Mouse (Mus musculus) megakaryocyte, embryonic 14.5 days (primary cell): ENCODE measurements at regions not wholly inside any gene's neighbourhood (a gene's known extent, or its start where the extent isn't known, plus 50 kb on each side); places are given as distances from the start of the nearest gene placed in this dataset.

Experiments
- H3K27me3 ChIP-seq: replicated peaks from 2 replicates; pipeline ENCODE3; 2012; ENCODE audit warnings: inconsistent platforms
- H3K36me3 ChIP-seq: replicated peaks from 2 replicates; pipeline ENCODE3; 2012; ENCODE audit warnings: low read length, inconsistent platforms, mixed read lengths
- H3K4me1 ChIP-seq: 2 replicates; pipeline ENCODE4 v1.6.1; 2012; ENCODE audit warnings: inconsistent platforms
- H3K4me3 ChIP-seq: replicated peaks from 2 replicates; pipeline ENCODE3; 2012; ENCODE audit warnings: moderate library complexity, mild to moderate bottlenecking, inconsistent platforms
- H3K9me3 ChIP-seq: 2 replicates; pipeline ENCODE4 v1.6.1; 2012; ENCODE audit warnings: inconsistent platforms
- FLI1 ChIP-seq: IDR thresholded peaks from 2 replicates; pipeline ENCODE4 v1.6.1; 2012; ENCODE audit warnings: low read length, inconsistent platforms, mixed read lengths
- GATA1 ChIP-seq: IDR thresholded peaks from 3 replicates; pipeline ENCODE4 v1.6.1; 2012; ENCODE audit warnings: mixed read lengths, low read length, inconsistent platforms, borderline replicate concordance

DNA sequence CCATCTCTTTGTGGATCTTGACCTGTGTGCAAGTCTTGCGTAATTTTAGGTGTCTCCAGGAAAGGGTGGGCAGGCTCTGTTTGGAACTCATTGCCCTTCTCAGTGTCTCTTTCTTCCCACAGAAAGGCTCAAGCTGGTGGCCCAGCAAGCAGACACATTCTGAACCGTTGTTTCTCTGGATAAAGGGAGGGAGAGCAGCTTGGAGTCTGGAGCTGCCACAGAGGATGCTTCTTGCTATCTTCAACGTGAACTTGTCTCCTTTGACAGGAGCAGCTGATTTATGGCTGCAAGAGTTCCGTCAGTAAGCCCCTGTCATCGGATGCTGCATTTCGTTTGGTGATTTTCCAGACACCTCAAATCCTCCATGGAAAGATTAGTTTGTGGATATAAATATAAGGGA lies 254.2 kb upstream of the Gm12728 start:
- Histone ChIP-seq H3K27me3 (no peaks in the 10 kb centered on the region), H3K4me1 (no peaks in the 10 kb centered on the region), H3K36me3 (no peaks in the 10 kb centered on the region), H3K9me3 (peaks cover 13% of the 10 kb centered on the region), H3K4me3 (no peak overlapping the region)
- TF ChIP-seq GATA1 (no peak), FLI1 (no peak)

DNA sequence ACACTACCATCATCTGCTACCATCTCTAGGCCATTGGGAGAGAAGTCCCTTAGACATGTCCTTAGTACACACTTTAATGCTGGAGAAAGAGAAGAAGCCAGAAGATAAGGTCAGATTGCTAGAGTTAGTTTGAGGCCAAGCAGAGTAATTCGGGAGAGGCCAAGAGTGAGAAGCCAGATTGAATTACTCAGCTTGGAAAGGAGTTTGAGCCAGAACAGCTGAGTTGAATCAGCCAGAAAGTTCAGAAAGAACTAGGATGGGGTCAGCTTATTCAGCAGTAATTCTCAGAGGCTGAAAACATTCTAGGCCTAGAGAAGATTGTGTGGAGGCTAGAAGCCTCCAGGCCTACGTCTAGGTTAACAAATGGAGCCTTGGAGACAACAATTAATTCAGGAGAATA lies 244.2 kb upstream of the Gm12728 start:
- no peaks in the 10 kb centered on the region for H3K27me3 ChIP-seq
- TF ChIP-seq GATA1: no peak
- TF ChIP-seq FLI1: no peak

DNA sequence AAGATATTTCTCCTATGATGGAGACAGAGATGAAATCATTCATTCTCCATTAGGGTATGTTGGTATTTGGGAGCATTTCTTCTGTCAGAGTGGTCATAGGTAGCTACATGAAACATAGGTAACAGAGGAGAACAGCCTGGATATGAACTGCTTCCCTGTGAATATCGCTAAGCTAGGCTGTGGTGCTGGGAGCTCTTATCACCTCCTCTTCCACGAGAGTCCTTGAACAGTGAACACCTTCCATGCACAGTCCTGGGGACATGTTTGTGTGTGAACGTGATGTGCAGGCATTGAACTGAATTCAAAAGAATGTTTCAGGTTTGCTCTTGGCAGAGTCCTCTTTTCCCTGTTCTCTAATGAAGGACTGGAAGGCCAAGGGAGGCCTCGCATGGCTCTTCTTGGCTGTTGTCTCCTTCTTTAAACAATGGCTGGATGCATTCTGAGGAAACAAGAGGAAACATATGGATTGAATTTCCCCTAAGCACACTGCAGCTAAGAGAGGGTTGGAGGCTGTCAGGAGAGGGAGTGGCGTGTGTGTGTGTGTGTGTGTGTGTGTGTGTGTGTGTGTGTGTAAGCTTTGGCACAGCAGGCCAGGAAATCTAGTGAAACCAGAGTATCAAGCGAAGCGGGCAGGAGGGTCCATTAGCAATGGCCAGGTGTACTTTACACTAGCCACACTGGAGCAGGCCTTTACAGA lies 239.8 kb upstream of the Gm12728 start:
- no peak overlapping the region for H3K4me3 ChIP-seq
- peaks cover 5% of the 10 kb centered on the region; the same call in 1 of the 2 replicates for H3K4me1 ChIP-seq
- H3K9me3 ChIP-seq: no peaks in the 10 kb centered on the region
- H3K27me3 ChIP-seq: no peaks in the 10 kb centered on the region
- H3K36me3 ChIP-seq: no peaks in the 10 kb centered on the region
- TF ChIP-seq FLI1: no peak
- TF ChIP-seq GATA1: no peak

More for the DNA sequence above, 244.2 kb upstream of the Gm12728 start:
- Histone ChIP-seq H3K4me3 (no peak overlapping the region), H3K9me3 (no peaks in the 10 kb centered on the region), H3K36me3 (no peaks in the 10 kb centered on the region), H3K4me1 (peaks cover 4% of the 10 kb centered on the region; the same call in 1 of the 2 replicates)

DNA sequence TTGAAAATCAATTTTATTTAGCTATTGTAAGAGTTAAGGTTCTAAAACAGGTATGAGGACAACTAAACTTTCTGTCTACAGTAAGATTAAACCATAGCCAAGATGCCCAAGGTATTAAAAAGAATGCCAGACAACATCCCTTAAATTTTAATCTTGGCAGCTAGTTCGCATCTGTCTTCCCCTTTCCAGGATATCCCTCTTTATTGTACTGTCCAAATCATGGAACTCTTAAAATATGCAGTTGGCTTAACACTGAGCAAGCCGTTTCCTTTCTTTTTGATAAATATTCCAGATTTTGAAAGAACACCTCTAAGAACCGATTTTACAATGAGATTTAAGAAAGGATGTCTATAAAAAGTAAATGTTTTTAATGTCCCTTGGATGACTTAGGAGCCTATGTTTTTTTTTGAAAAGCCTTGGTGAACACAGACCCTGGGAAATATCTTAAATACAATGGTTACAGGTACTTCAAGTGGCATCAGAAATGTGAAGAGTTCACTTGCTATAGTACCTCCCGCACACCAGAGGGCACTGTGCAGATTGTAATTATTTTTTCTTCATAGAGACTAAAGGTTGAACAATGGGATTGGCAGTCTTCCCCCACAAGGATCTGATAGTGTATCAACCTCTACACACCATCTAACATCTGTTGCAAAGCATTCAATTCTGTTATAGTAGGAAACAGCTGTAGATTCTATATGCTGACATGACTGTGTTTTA lies 237.5 kb upstream of the Gm12728 start:
- TF ChIP-seq FLI1 (no peak), GATA1 (no peak)
- Histone ChIP-seq H3K4me1 (peaks cover 11% of the 10 kb centered on the region), H3K9me3 (no peaks in the 10 kb centered on the region), H3K27me3 (no peaks in the 10 kb centered on the region), H3K36me3 (no peaks in the 10 kb centered on the region), H3K4me3 (no peak overlapping the region)

DNA sequence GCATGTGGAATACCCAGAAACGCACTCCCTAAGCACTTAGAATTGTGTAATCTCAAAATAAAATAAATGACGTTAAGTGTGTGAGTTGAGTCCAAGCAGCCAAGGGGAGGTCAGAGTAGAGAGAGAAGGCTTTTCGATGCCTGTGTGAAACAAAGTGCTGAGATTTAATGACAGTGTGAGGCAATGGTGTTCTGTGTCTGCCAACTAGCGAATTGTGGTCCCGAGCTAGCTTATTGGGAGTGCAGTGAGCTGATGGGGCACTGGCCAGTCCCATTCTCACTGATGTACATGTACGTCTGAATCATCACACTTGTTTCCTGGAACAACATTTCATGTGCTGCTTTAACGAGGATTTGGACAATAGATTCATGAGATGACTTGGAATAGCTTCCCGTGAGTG lies 234.7 kb upstream of the Gm12728 start:
- peaks cover 29% of the 10 kb centered on the region for H3K4me1 ChIP-seq
- H3K27me3 ChIP-seq: no peaks in the 10 kb centered on the region
- no peaks in the 10 kb centered on the region for H3K36me3 ChIP-seq
- TF ChIP-seq FLI1 (no peak), GATA1 (no peak)
- no peak overlapping the region for H3K4me3 ChIP-seq
- no peaks in the 10 kb centered on the region for H3K9me3 ChIP-seq

DNA sequence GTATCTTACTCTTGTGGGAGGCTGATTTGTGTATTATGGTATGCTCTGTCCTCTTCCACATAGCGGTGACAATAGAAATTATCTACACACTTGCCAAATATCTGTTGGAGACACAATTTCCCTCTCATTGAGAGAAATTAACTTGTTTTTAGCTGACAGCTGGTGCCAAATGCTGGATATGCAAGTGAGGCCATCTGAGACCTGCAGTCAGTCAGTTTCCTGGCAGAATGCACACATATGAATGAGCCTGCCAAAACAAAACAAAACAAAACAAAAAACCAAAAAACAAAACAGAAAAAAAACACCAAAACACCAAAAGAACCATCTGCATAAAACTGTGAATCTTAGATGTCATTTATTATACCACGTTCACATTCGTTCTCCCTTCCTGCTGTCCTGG lies 233.7 kb upstream of the Gm12728 start:
- TF ChIP-seq FLI1 (no peak), GATA1 (no peak)

DNA sequence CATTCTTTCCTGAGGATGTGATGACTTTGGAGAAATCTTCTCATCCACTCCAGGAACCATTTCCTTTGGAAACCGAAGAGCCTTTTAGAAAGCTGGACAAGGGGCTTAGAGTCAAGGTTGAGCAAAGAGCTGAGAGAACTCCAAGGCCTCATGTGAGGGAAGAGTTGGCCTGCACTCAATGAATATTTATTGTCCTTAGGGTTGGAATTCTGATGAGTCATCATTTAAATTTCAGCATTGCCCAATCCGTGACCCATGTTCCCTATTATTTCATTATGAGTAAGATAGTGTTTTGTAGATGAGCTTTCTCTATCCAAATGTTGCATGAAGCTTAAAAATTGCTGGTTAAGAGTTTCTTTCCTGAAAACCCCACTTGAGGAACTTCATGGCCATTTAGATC lies 232.3 kb upstream of the Gm12728 start:
- H3K4me3 ChIP-seq: no peak overlapping the region
- H3K36me3 ChIP-seq: no peaks in the 10 kb centered on the region
- peaks cover 46% of the 10 kb centered on the region for H3K4me1 ChIP-seq
- TF ChIP-seq FLI1 (no peak), GATA1 (no peak)
- H3K9me3 ChIP-seq: no peaks in the 10 kb centered on the region
- H3K27me3 ChIP-seq: no peaks in the 10 kb centered on the region

More for the DNA sequence above, 233.7 kb upstream of the Gm12728 start:
- H3K4me3 ChIP-seq: no peak overlapping the region
- peaks cover 32% of the 10 kb centered on the region for H3K4me1 ChIP-seq
- no peaks in the 10 kb centered on the region for H3K36me3 ChIP-seq
- no peaks in the 10 kb centered on the region for H3K27me3 ChIP-seq
- no peaks in the 10 kb centered on the region for H3K9me3 ChIP-seq

DNA sequence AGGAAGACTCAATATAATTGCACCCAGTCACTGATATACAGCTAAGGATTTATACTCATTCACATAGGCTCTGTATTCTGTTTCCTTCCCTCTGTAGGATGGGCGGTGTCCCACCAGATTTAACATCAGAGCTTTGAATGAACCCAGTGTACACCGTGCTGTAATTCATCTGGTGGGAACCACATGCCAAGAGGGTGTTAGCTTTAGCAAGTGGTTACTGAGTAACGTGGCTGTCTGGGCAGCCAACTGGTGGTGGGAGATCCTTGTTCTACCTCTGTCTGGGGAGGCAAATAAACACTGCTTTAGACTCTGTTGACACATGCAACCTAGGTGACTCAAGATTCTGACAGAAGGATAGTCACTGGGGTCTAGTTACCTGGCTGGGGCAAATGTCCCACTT lies 229.6 kb upstream of the Gm12728 start:
- H3K27me3 ChIP-seq: no peaks in the 10 kb centered on the region
- TF ChIP-seq FLI1 (no peak), GATA1 (no peak)
- no peak overlapping the region for H3K4me3 ChIP-seq

DNA sequence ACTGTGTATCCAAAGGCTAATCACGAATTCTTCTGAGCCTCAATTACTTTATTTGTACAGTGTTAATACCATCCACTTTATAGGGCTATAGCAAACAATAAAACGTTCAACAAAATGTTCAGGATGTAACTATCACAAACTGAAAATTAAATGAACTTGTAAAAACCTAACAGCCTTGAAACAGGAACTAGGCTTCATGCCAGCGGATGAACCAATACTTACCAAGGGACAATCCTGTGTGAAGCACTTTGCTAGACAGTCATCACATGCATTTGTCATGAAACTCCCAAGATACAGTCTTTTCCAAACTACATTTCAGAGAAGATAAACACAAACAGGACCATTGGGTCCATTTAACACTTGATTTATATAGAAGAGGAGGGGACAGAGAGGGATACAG lies 228.9 kb upstream of the Gm12728 start:
- peaks cover 74% of the 10 kb centered on the region for H3K4me1 ChIP-seq
- H3K9me3 ChIP-seq: no peaks in the 10 kb centered on the region
- H3K27me3 ChIP-seq: no peaks in the 10 kb centered on the region
- H3K36me3 ChIP-seq: no peaks in the 10 kb centered on the region
- TF ChIP-seq FLI1: no peak
- TF ChIP-seq GATA1: no peak
- H3K4me3 ChIP-seq: no peak overlapping the region

More for the DNA sequence above, 229.6 kb upstream of the Gm12728 start:
- H3K9me3 ChIP-seq: no peaks in the 10 kb centered on the region
- no peaks in the 10 kb centered on the region for H3K36me3 ChIP-seq
- peaks cover 67% of the 10 kb centered on the region for H3K4me1 ChIP-seq

DNA sequence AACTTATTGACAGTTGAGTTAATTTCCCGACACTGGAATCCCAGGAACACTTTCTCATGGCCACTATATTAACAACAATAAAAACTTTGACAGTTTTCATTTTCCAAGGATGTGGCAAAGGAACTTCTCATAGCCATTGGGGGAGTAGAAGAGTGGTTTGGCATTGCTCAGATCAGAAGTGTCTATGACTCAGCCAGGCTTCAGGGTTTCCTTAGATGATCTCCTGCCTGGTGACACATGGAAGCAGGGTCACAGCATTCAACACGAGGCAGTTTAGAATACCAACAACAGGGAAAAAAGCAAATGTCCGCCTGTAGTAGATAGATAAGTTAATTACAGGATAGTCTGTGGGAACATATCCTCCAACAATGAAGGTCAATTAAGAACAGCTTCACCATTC lies 228.1 kb upstream of the Gm12728 start:
- TF ChIP-seq FLI1 (no peak), GATA1 (no peak)
- Histone ChIP-seq H3K27me3 (no peaks in the 10 kb centered on the region), H3K9me3 (no peaks in the 10 kb centered on the region), H3K4me3 (no peak overlapping the region), H3K4me1 (peaks cover 81% of the 10 kb centered on the region), H3K36me3 (no peaks in the 10 kb centered on the region)

DNA sequence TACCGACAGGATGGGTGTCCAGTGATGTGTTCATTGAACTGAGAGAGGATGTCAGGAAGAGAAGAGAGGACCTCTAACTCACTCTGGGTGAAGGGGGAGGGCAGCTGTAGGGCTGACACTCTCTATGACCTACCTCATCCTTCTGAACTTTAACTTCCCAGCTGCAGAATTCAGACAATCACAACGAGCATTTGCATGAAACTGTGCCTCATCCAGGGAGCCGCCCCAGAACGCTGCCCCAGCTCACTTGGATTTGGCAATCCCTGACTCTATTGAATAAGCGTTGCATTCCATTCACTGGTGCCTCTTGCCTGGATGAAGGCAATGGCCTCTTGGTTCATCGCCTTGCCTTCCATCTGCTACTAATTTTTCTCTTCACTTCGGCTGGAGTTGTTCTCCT lies 223.9 kb upstream of the Gm12728 start:
- no peaks in the 10 kb centered on the region for H3K27me3 ChIP-seq
- no peak for TF ChIP-seq FLI1
- TF ChIP-seq GATA1: no peak
- H3K36me3 ChIP-seq: no peaks in the 10 kb centered on the region
- H3K4me1 ChIP-seq: peaks cover 66% of the 10 kb centered on the region
- no peaks in the 10 kb centered on the region for H3K9me3 ChIP-seq
- no peak overlapping the region for H3K4me3 ChIP-seq
